Mouse (Mus musculus): ENCODE data around the gene Hlcs. TPM values are rescaled to one million over a fixed set of nuclear protein-coding genes. Genes with fewer than 3 reads are reported as not detected.

Hlcs gene
- polyA plus RNA-seq, 1 experiment, result 7.2 TPM

- TF ChIP-seq CTCF (IDR thresholded peaks at IDR 0.05; ENCODE audit: borderline replicate concordance, extremely low read depth, insufficient read depth, insufficient read length) (no peak), POLR2A (IDR thresholded peaks at IDR 0.05; ENCODE audit: borderline replicate concordance, extremely low read depth, insufficient read depth, insufficient read length, poor library complexity, severe bottlenecking) (no peak)
- DNase-seq (ENCODE audit: low read depth), result no peak
Measured at GRCm38 (mm10) chr16:94323681-94324080, 10.3 kb upstream of the Hlcs start.

DNA sequence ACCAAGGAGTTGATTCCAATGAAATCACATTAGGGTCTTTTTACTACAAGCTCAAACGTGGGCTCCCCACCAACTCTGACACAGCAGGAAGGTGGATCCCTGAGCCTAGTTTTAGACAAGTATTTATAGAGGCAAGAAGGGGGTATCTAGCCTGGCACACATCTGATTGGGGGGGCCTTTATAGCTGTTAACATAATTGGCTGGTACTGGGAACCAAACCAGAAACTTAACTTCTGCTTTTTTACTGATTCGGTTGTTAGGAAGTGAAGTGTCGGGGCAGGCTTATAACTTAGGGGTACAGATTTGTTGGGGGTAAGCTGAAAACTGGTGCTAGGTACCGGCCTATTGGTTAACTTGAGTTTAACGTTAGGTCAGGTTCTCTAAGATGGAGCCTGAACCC is 6.9 kb upstream of the Hlcs start:
- no peak for DNase-seq (ENCODE audit: low read depth)
- TF ChIP-seq POLR2A (IDR thresholded peaks at IDR 0.05; ENCODE audit: borderline replicate concordance, extremely low read depth, insufficient read depth, insufficient read length, poor library complexity, severe bottlenecking) (no peak), CTCF (IDR thresholded peaks at IDR 0.05; ENCODE audit: borderline replicate concordance, extremely low read depth, insufficient read depth, insufficient read length) (no peak)

GRCm38 (mm10) chr16:94317752-94318151 is 4.4 kb upstream of the Hlcs start:
- TF ChIP-seq CTCF (IDR thresholded peaks at IDR 0.05; ENCODE audit: borderline replicate concordance, extremely low read depth, insufficient read depth, insufficient read length) (no peak), POLR2A (IDR thresholded peaks at IDR 0.05; ENCODE audit: borderline replicate concordance, extremely low read depth, insufficient read depth, insufficient read length, poor library complexity, severe bottlenecking) (no peak)
- DNase-seq (ENCODE audit: low read depth), result no peak

DNA sequence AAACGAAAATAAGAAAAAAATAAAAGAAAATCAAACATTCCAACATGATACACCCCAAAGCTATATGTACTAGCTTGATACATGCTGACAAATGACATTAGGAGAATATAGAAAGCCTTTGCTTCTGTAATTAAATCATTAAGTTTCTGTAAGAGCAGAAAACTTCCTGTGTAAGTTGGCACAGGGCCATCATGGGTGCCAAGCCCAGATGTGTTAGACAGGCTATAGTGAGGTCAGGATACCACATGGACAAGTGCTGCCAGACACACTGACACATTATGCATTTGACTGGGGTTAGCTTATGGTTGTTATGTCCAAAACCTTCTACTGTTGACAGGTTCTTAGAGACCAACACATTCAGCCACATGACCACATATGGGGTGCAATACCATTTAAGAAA is 1.8 kb upstream of the Hlcs start:
- DNase-seq (ENCODE audit: low read depth), result no peak
- no peak for TF ChIP-seq POLR2A (IDR thresholded peaks at IDR 0.05; ENCODE audit: borderline replicate concordance, extremely low read depth, insufficient read depth, insufficient read length, poor library complexity, severe bottlenecking)
- TF ChIP-seq CTCF (IDR thresholded peaks at IDR 0.05; ENCODE audit: borderline replicate concordance, extremely low read depth, insufficient read depth, insufficient read length), result no peak

DNA sequence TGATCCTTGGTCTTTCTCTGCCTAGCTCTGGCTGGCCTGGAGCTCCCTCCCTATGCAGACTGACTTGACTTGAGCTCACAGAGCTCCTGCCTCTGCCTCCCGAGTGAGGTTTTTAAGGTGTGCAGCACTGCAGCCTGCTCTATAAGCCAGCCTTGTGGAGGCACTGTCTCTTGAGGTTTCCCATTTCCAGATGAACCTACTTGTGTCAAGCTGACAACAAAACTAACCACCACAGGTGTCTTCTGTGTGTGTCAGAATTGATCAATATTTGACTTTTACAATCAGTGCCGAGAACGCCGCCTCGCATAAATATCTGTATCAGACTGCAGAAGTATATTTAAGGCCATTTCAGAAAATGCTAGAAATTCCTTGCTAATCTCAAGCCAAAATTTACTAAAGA is 1.3 kb upstream of the Hlcs start:
- no peak for DNase-seq (ENCODE audit: low read depth)
- no peak for TF ChIP-seq POLR2A (IDR thresholded peaks at IDR 0.05; ENCODE audit: borderline replicate concordance, extremely low read depth, insufficient read depth, insufficient read length, poor library complexity, severe bottlenecking)
- no peak for TF ChIP-seq CTCF (IDR thresholded peaks at IDR 0.05; ENCODE audit: borderline replicate concordance, extremely low read depth, insufficient read depth, insufficient read length)

- DNase-seq (ENCODE audit: low read depth), result peak; percentile 97
- TF ChIP-seq POLR2A (IDR thresholded peaks at IDR 0.05; ENCODE audit: borderline replicate concordance, extremely low read depth, insufficient read depth, insufficient read length, poor library complexity, severe bottlenecking) (peak; percentile 45; the same call in 1 of the 2 replicates), CTCF (IDR thresholded peaks at IDR 0.05; ENCODE audit: borderline replicate concordance, extremely low read depth, insufficient read depth, insufficient read length) (peak; percentile 37; the same call in 1 of the 2 replicates)
Measured at GRCm38 (mm10) chr16:94312663-94313228, 625 bp downstream of the Hlcs start.

GRCm38 (mm10) chr16:94311931-94312330 is 1.4 kb downstream of the Hlcs start:
- TF ChIP-seq POLR2A (IDR thresholded peaks at IDR 0.05; ENCODE audit: borderline replicate concordance, extremely low read depth, insufficient read depth, insufficient read length, poor library complexity, severe bottlenecking), result no peak
- TF ChIP-seq CTCF (IDR thresholded peaks at IDR 0.05; ENCODE audit: borderline replicate concordance, extremely low read depth, insufficient read depth, insufficient read length), result no peak
- no peak for DNase-seq (ENCODE audit: low read depth)

GRCm38 (mm10) chr16:94311416-94311815 is 2.0 kb downstream of the Hlcs start:
- DNase-seq (ENCODE audit: low read depth), result no peak
- TF ChIP-seq POLR2A (IDR thresholded peaks at IDR 0.05; ENCODE audit: borderline replicate concordance, extremely low read depth, insufficient read depth, insufficient read length, poor library complexity, severe bottlenecking), result no peak
- TF ChIP-seq CTCF (IDR thresholded peaks at IDR 0.05; ENCODE audit: borderline replicate concordance, extremely low read depth, insufficient read depth, insufficient read length), result no peak

DNA sequence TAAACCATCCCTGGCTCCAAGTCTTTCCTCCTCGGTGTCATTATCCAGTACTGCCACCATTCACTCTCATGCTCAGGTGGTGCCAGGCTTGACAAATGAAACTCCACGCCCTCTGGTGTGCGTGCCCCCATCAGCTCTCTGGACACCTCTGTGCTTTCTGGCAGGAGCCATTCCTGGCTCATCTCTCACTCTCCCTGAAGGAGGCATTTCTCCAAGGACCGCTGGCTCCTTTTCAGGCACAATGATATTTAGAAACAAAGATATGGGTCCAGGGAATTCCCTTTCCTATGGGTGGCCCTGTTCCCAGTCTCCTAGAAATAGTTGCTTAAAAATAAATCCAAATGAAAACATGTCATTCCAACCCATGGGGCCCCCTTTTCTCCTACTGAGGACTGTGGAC is 4.3 kb downstream of the Hlcs start:
- DNase-seq (ENCODE audit: low read depth), result no peak
- TF ChIP-seq CTCF (IDR thresholded peaks at IDR 0.05; ENCODE audit: borderline replicate concordance, extremely low read depth, insufficient read depth, insufficient read length), result no peak
- TF ChIP-seq POLR2A (IDR thresholded peaks at IDR 0.05; ENCODE audit: borderline replicate concordance, extremely low read depth, insufficient read depth, insufficient read length, poor library complexity, severe bottlenecking), result no peak

DNA sequence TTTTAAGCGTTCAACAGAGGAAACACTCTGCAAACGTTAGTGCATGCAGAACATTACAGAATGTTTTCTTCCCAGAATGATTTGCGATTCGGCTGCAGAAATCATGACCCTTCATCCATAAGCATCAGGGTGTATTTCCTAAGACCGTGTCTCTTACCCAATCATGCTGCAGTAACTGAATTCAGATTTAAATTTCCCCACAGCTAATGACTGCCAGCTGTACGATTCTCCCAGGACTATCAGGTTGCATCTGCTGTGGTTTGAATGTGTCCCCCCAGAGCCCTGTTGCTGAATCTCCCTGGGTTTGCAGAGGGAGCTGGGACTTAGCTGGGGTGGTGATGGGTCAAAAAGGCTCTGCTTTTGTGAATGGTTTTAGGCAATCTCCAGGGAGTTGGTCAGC is 5.4 kb downstream of the Hlcs start:
- peak; percentile 66 for DNase-seq (ENCODE audit: low read depth)
- no peak for TF ChIP-seq POLR2A (IDR thresholded peaks at IDR 0.05; ENCODE audit: borderline replicate concordance, extremely low read depth, insufficient read depth, insufficient read length, poor library complexity, severe bottlenecking)
- no peak for TF ChIP-seq CTCF (IDR thresholded peaks at IDR 0.05; ENCODE audit: borderline replicate concordance, extremely low read depth, insufficient read depth, insufficient read length)

DNA sequence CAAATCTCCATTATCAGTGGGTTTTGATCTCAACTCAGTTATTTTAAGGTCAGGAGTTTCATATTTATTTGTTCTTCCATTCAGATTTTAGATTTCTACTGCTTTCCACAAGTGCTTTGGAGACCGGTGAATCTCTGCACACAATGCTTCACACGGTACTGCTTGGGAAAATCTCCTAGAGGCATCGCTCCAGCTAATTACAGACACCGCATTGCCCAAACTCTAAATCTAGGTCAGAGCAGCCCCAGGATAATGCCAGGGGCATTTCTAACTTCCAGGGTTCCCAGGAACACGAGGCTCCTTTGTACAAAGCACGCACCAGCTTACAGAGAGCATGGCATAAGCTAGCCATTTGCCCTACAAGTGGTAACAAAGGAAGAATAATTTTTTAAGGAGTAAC is 5.8 kb downstream of the Hlcs start:
- peak; percentile 46 for DNase-seq (ENCODE audit: low read depth)
- no peak for TF ChIP-seq CTCF (IDR thresholded peaks at IDR 0.05; ENCODE audit: borderline replicate concordance, extremely low read depth, insufficient read depth, insufficient read length)

GRCm38 (mm10) chr16:94303203-94303535 is 10.2 kb downstream of the Hlcs start:
- TF ChIP-seq CTCF (IDR thresholded peaks at IDR 0.05; ENCODE audit: borderline replicate concordance, extremely low read depth, insufficient read depth, insufficient read length) (no peak), POLR2A (IDR thresholded peaks at IDR 0.05; ENCODE audit: borderline replicate concordance, extremely low read depth, insufficient read depth, insufficient read length, poor library complexity, severe bottlenecking) (no peak)
- DNase-seq (ENCODE audit: low read depth), result no peak
